Comparison of ENCODE assay signal across 7 mouse cellular contexts in genomic region chr11:29694754-29695153, GRCm38 (mm10). TPM values are rescaled to one million over a fixed set of nuclear protein-coding genes. Genes with fewer than 3 reads are reported as not detected.
DNase-seq lines count a peak whose midpoint lies in the region; ATAC-seq and TF ChIP-seq lines count a peak whose summit lies in the region.

No protein-coding gene starts in this region.

- H3K4me1 ChIP-seq in kidney, embryonic 14.5 days (ENCODE audit: control insufficient read depth, insufficient read depth, low read length), result 0 out of 2 replicates have a peak, but pooled peaks cover 3% of the 10 kb centered on the region
- no peaks in the 10 kb centered on the region for H3K4me1 ChIP-seq in ES-Bruce4 (ENCODE audit: control insufficient read depth, insufficient read depth, low read length)
- peaks cover 4% of the 10 kb centered on the region; the same call in 1 of the 2 replicates for H3K4me1 ChIP-seq in embryonic facial prominence, embryonic 14.5 days (ENCODE audit: control insufficient read depth, insufficient read depth, low read length)
- peaks cover 4% of the 10 kb centered on the region; the same call in 1 of the 2 replicates for H3K4me1 ChIP-seq in midbrain, embryonic 11.5 days (ENCODE audit: control insufficient read depth, insufficient read depth, low read length)

- no peaks in the 10 kb centered on the region for H3K27me3 ChIP-seq in kidney, embryonic 14.5 days (ENCODE audit: control insufficient read depth, insufficient read depth, low read length)
- H3K27me3 ChIP-seq in ES-Bruce4 (ENCODE audit: control insufficient read depth, insufficient read depth, low read length, poor library complexity, severe bottlenecking), result no peaks in the 10 kb centered on the region
- H3K27me3 ChIP-seq in embryonic facial prominence, embryonic 14.5 days (replicated peaks; ENCODE audit: control insufficient read depth, insufficient read depth, low read length), result no peaks in the 10 kb centered on the region
- no peaks in the 10 kb centered on the region for H3K27me3 ChIP-seq in midbrain, embryonic 11.5 days (ENCODE audit: control insufficient read depth, insufficient read depth, low read length)

- TF ChIP-seq EP300 in ES-Bruce4 (IDR thresholded peaks at IDR 0.05; ENCODE audit: insufficient read depth, low read depth, low read length), result no peak

- H3K27ac ChIP-seq in kidney, embryonic 14.5 days (ENCODE audit: low read depth, low read length), result no peak overlapping the region
- H3K27ac ChIP-seq in ES-Bruce4 (ENCODE audit: insufficient read depth, low read length), result no peak overlapping the region
- H3K27ac ChIP-seq in embryonic facial prominence, embryonic 14.5 days (replicated peaks; ENCODE audit: low read depth, low read length), result no peak overlapping the region
- no peak overlapping the region for H3K27ac ChIP-seq in midbrain, embryonic 11.5 days (ENCODE audit: low read depth, low read length)

- TF ChIP-seq POLR2A in ES-Bruce4 (IDR thresholded peaks at IDR 0.05; ENCODE audit: insufficient read depth, low read length), result no peak

- H3K36me3 ChIP-seq in kidney, embryonic 14.5 days (ENCODE audit: control insufficient read depth, insufficient read depth, low read length), result no peaks in the 10 kb centered on the region; the same call in 1 of the 2 replicates
- H3K36me3 ChIP-seq in ES-Bruce4 (ENCODE audit: control insufficient read depth, insufficient read depth, low read length, poor library complexity, severe bottlenecking), result peaks cover 21% of the 10 kb centered on the region
- H3K36me3 ChIP-seq in embryonic facial prominence, embryonic 14.5 days (ENCODE audit: control insufficient read depth, insufficient read depth, low read length), result 0 out of 2 replicates have a peak, but pooled peaks cover 4% of the 10 kb centered on the region
- H3K36me3 ChIP-seq in midbrain, embryonic 11.5 days (ENCODE audit: control insufficient read depth, insufficient read depth, low read length), result no peaks in the 10 kb centered on the region

- H3K4me3 ChIP-seq in kidney, embryonic 14.5 days (ENCODE audit: low read length), result peak overlapping the region; percentile 92; the same call in 1 of the 2 replicates
- H3K4me3 ChIP-seq in ES-Bruce4 (ENCODE audit: low read depth, low read length), result no peak overlapping the region
- peak overlapping the region; percentile 99 for H3K4me3 ChIP-seq in embryonic facial prominence, embryonic 14.5 days (ENCODE audit: low read depth, low read length)
- H3K4me3 ChIP-seq in midbrain, embryonic 11.5 days (ENCODE audit: low read depth, low read length), result no peak overlapping the region

- no peak for ATAC-seq in kidney, embryonic 14.5 days (ENCODE audit: low FRiP score, low TSS enrichment)
- ATAC-seq in embryonic facial prominence, embryonic 14.5 days (ENCODE audit: low read depth), result no peak
- no peak for ATAC-seq in midbrain, embryonic 11.5 days (ENCODE audit: low FRiP score)

- no peak for DNase-seq in kidney, postnatal 36 days
- no peak for DNase-seq in embryonic facial prominence, embryonic 14.5 days (ENCODE audit: low spot score)
- DNase-seq in midbrain, embryonic 11.5 days (ENCODE audit: low spot score, missing footprints), result peak; percentile 62
- DNase-seq in frontal cortex, postnatal 36 days (ENCODE audit: low spot score in 2 of 2), result no peak
- no peak for DNase-seq in gastrocnemius, adult 8-10 months (ENCODE audit: low spot score in 2 of 2)

- H3K9me3 ChIP-seq in kidney, embryonic 14.5 days (ENCODE audit: control insufficient read depth, low read length), result no peaks in the 10 kb centered on the region
- H3K9me3 ChIP-seq in ES-Bruce4 (replicated peaks; ENCODE audit: control insufficient read depth, insufficient read depth, low read length, poor library complexity, severe bottlenecking), result no peaks in the 10 kb centered on the region
- H3K9me3 ChIP-seq in embryonic facial prominence, embryonic 14.5 days (ENCODE audit: control insufficient read depth, low read length), result no peaks in the 10 kb centered on the region
- H3K9me3 ChIP-seq in midbrain, embryonic 11.5 days (ENCODE audit: control insufficient read depth, low read length), result no peaks in the 10 kb centered on the region

- H3K4me2 ChIP-seq in kidney, embryonic 14.5 days (replicated peaks; ENCODE audit: low read depth, low read length), result peak overlapping the region; percentile 47
- H3K4me2 ChIP-seq in embryonic facial prominence, embryonic 14.5 days (ENCODE audit: low read depth, low read length), result peak overlapping the region; percentile 66
- peak overlapping the region; percentile 59; the same call in 1 of the 2 replicates for H3K4me2 ChIP-seq in midbrain, embryonic 11.5 days

- TF ChIP-seq CTCF in ES-Bruce4 (IDR thresholded peaks at IDR 0.05; ENCODE audit: low read depth, low read length), result no peak

- no peak overlapping the region for H3K9ac ChIP-seq in kidney, embryonic 14.5 days (ENCODE audit: low read depth, low read length)
- H3K9ac ChIP-seq in ES-Bruce4 (ENCODE audit: low read depth, poor library complexity, severe bottlenecking), result peak overlapping the region; percentile 97; the same call in 1 of the 2 replicates
- no peak overlapping the region for H3K9ac ChIP-seq in embryonic facial prominence, embryonic 14.5 days (ENCODE audit: low read depth, low read length)
- H3K9ac ChIP-seq in midbrain, embryonic 11.5 days (ENCODE audit: low read length), result no peak overlapping the region

RNA-seq across cellular contexts. Expression of gene Rtn4, which starts 2.0 kb away (rescaled TPM):
- 42.2 and 70.6 TPM in 2 replicates for polyA plus RNA-seq in kidney, embryonic 14.5 days (2014; fragmentation: Nextera tagmentation; extraction: Ambion mirVana)
- polyA plus RNA-seq in ES-Bruce4 (2011; ENCODE audit: insufficient read depth, insufficient read length, low read depth, missing spikeins), result 384 and 410 TPM in 2 replicates
- polyA plus RNA-seq in embryonic facial prominence, embryonic 14.5 days (2014; fragmentation: Nextera tagmentation; extraction: Ambion mirVana), result 86.2 and 93.2 TPM in 2 replicates
- polyA plus RNA-seq in midbrain, embryonic 11.5 days (2014; fragmentation: Nextera tagmentation; extraction: Ambion mirVana), result 75.3 and 78.3 TPM in 2 replicates
- 100 to 1,000 TPM; 621 to 893 (median 770) TPM for total RNA-seq in gastrocnemius, adult 8-10 months (2022)

Comparison
In these comparisons a context has a peak if more than half of its experiments do, and no peak if none do; other contexts are left out.
1. H3K4me3 ChIP-seq: peak in kidney, embryonic 14.5 days (single experiment) and embryonic facial prominence, embryonic 14.5 days (single experiment); none in ES-Bruce4 (single experiment) and midbrain, embryonic 11.5 days (single experiment).
2. Peak in every context shown above with its lines, with median percentiles within 50 percentile points of each other: H3K4me2 ChIP-seq.